Mouse (Mus musculus) ovary, adult 18-20 months (tissue): Measurements from ENCODE around the gene Olfml2b.

Source experiments
- DNase-seq: peaks from one replicate; pipeline ENCODE4 v3.0.0; 2022; ENCODE audit warnings: low spot score, mixed read lengths

Gene Olfml2b

DNA sequence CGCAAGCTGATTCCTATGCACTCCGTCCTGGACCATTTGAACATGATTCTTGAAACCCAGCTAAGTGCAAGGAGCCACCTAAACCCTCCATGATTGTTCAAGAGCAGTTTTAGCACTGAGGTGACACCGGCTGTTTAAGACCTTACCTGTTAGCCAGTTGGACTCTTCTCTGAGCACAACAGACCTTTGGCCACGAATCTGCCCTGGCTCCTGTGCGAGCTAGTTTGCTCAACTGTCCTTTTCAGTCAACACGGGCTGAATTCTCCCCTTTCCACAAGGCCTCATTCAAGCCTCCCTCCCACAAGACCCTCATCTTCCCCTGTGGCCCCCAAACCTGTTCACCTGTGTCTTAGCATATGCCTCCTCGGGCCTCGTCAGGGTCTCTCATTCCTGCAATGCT is 52.7 kb downstream of the Olfml2b start:
- DNase-seq = no peak

DNA sequence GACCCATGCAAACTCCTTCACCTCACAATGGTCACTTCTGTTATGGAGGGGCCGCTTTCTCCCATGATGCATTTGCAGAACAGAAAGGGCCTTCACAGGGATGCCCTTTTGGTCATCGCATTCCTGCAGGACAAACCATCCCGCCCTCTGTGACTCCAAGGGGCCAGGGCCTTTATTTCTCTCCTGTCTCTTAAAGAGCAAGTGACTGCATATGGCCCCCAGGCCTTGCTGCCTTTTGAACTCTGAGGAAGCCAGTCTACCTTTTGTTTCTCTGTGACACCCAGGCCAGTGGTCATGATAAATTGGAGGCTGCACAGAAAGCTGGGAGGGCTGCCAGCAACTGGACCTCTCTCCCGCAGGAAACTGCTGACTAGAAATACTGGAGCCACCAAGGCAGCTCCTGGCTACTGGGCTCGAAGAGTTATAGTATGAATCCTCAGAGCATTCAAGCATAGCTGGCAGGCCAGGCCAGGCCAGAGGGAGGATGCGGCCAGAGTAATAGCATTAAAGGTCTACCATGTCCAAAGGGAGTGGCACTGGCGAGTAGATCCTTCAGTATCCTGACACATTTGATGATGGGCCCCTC is 53.5 kb downstream of the Olfml2b start:
- no peak for DNase-seq

DNA sequence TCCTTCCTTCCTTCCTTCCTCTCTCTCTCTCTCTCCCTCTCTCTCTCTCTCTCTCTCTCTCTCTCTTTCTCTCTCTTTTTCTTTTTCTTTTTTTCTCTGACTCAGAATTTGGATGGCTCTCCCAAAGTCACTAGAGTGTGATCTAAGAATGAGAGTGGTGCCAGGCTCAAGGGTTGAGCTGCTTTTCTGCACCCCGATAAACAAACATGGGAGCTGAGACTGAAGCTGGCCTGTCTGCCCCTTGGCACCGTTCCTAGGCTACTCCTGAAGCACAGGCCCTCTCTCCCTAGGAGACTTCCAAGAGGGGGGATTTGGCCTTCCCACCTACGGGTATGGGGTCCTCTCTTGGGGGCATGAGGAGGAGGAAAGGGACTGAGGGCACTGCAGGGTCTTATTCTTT is 54.4 kb downstream of the Olfml2b start:
- DNase-seq = no peak

DNA sequence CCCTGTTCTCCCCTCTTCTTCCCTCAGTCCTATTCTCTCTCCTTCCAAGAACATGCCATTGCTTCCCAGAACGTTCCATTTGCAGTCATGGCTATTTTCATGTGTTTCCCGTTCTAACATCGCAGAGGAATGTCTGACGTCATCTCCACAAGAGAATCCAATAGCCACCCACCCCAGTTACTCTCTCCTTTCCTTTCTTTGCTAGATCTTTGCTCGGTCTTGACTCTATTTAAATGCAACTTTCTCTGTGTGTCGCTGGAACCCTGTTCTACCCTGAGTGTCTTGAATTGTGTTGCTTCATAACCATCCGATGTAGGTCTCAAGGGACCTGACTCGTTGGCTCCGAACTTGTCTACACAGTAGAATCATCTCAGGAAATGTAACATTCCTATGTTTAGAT is 55.2 kb downstream of the Olfml2b start:
- no peak for DNase-seq

DNA sequence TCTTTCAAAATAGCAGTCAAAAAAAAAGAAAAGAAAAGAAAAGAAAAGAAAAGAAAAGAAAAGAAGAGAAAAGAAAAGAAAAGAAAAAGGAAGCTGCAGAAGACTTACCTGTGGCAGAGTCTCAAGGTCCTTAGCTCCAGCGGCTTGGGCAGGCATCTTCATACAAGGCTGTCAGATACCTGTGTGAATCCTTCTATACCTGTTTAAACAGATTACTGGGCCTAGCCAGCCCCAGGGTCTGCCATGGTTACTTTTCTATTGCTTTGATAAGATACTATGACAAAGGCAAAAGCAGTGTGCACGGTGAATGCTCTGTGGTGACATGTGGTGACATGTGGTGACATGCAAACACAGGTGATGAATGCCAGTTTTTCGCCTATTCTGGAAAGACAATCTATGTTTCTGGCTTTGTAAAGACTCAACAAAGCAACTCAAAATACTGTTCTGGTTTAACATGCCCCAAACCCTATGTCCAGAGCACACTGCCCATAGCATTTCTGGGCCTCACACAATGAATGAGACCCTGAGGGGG is 56.2 kb downstream of the Olfml2b start:
- no peak for DNase-seq

DNA sequence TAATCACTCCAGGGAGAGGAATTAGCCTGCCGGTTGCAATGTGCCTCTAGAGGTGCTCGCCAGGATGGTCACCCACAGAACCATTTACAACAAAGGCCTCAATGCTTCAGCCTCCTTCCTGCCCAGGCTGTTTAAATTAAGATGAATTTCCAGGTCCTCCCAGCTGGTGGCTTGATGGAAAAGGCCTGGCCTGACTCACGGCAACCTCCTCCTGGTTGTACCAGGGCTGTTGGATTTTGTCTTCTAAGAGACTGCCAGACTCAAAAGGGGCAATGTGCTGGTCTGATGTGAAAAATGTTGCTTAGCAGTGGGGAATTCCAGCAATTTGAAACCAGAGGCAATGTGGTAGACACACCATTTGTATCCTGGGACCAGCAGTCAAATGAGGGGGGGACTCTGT is 56.8 kb downstream of the Olfml2b start:
- no peak for DNase-seq

DNA sequence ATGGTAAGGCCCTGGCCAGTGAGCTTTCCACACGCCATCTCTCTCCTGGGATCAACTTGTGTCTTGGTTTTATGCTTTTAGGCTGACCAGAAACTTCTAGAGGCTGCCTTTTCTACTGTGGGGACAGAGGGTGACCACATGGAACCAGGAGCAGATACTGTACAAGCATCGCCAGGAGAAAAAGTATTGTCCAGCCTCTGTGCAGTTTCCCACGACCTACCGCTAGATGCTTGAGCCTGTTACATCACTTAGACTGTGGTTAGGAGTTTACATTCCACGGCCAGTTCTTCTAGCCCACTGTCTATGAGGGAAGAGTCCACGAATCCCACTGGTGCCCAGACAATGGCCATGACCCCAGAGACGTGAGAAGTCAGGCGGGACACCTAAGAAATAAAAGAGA is 57.2 kb downstream of the Olfml2b start:
- DNase-seq = no peak

DNA sequence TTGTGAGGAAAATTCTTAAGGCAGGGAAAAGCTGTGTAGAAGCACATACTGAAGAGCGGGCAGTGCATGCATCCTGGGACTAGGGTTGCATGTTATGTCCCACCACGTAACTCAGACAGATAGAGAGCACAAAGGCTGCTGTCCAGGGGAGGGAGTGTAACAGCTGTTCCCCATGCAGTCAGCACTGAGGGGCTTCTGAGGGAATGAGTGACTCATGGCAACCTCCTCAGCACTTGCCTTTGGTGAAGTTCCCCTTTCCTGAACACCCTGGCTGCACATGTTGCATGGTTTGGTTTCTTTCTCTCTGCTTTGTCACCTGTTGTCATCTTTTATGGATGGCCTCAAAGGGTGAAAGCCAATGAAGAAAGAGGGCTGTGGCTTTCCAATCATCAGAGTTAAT is 57.9 kb downstream of the Olfml2b start:
- no peak for DNase-seq

DNA sequence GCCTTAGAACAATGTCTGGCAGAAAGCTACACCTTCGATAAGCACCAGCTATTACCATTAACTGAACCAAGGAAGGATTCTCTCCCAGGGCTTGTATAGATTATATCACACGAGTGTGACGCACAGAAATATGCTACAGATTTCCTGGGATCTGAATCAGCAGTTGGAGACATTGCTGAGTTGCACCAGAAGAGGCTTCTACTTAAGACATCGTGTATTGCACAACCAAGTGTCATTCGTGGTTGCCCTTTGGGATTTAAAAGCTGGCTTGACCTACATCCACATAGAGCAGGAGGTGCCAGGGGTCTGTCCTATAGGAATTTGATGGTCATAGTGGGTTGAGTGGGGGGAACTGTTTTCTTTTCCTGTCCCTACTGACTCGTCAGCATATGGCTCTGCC is 58.6 kb downstream of the Olfml2b start:
- no peak for DNase-seq

DNA sequence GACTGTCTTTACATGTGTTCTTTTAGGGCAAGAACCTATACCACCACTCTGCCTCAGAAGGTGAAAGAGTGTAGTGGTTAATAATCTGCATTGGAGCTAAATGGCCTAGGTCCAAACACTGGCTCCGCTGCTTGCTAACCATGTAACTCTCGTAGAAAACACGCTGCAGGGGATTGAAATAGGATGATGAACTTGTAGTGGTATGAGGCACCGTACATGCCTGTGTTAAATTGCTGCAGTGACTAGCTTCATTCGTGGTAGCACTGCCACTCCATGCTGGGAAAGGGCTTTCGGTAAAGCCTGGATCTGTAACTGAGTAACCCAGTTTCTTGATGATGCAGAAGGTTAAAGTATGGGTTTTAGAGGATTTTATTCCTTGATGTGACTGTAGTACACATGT is 59.8 kb downstream of the Olfml2b start:
- no peak for DNase-seq

DNA sequence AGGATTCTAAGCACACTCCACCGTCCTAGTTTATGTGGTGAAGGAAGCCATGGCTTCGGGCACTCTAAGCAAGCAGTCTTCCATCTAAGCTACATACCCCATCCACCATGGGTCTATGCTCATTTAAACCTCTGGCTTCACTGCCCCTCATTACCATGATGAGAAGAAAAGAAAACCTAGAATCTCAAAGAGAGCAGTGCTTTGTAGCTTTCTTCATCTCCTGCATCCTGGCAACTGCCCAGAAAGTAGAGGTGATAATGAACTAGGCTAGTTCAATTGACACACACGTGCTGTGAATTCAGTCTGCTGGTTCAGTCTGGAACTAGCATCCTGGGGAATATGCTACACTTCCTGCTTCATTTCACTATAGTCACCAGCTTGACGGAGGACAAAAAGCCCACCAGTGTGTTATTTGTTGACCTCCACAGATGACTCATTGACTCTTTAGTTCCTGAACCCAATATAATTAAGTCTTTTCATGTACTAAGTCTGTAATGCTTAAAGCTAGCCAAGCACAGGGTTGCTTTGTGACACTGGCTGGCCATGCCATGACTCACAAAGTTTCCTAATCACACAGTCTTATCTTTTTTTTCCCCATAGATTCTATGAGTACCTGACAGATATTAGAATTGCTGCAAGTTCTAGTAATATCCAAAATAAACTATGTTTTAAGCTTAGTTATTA is 60.7 kb downstream of the Olfml2b start:
- DNase-seq = no peak

DNA sequence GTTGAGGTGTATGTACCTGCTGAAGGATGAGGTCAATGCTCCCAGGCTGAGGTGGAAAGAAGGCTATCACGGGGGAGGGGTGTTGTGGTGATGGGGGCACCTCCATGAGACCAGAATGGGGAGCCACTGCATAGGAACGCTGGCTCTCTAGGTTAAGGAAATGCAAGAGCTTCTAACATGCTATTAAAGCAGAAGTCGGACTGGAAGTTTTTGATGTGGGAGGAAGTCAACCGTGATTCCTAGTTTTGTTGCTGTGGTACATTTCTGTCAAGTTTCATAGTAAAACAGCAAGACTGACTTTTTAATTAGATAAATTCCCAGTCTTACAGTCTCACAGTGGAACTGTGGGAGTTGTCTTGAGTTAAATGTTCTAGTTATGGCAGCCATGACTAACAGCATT is 61.7 kb downstream of the Olfml2b start:
- DNase-seq = no peak

DNA sequence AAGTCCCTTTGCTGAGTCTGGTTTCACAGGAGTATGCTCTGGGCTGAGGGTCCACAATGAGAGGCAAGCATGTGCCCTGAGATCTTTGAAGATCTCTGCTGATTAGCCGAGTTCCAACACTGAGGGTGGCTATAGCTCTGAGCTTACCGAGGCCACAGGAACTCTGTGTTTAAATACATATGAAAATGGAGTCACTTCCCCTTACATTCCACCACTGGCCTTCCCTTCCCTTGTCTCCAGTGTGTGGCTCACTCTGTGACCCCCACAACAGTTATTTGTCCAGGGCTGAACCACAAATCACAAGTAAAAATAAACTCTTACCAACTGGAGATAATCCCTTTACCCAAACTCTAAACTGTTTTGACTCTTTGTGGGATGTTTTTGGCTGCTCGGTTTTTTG is 64.7 kb downstream of the Olfml2b start:
- DNase-seq = no peak

DNA sequence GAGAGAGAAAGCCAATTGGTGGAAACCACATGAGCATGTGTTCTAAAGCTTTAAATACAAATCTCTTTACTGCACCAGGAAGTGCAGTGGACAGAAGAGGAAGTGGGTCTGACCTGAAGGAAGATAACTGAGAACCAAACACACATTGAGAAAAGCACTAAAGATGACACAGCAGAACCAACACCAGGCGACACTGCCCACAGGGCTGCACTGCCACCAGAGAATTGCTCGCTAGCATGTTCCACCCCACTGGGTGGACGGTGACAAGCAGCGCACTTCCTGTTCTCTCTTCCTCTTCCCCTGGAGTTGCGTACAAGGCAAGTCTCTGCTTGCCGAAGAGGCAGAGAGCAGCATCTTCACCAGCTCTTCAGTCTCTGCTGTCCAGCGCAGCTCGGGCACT is 65.1 kb downstream of the Olfml2b start:
- no peak for DNase-seq

DNA sequence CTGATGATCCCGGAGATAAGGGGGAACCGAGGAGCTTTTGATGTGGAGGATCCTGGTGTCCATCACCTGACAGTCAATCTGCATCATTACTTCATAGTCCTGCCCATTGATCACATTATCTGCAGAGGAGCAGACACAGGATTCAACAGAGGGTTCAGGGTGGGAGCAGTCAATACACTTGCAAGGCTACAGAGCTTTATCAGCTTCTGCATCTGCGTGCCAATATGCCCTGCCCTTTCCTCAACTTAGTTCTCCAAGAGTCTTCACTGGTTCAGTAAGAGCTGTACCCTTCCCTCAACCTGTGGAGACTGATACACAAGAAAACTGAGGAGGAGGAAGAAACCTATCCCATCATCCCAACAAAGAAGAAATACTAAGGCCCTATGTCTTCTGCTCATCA is 65.6 kb downstream of the Olfml2b start:
- DNase-seq = no peak

DNA sequence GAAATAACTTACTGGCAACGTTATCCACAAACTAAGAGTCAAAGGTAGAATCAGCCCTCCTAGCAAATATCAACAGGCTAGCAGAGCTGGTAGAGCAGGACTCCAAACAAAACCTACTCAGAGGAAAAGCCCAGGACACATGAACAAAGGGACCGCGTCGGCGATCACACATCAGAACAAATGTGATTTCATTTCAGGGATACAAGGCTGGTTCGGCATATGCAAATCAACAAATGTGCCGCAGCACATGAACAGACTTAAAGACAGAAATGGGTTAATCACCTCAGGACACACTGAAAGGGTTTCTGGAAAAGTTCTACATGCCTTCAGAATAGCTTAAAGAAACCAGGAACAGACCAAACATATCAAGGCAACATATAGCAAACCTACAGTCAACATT is 67.4 kb downstream of the Olfml2b start:
- no peak for DNase-seq

DNA sequence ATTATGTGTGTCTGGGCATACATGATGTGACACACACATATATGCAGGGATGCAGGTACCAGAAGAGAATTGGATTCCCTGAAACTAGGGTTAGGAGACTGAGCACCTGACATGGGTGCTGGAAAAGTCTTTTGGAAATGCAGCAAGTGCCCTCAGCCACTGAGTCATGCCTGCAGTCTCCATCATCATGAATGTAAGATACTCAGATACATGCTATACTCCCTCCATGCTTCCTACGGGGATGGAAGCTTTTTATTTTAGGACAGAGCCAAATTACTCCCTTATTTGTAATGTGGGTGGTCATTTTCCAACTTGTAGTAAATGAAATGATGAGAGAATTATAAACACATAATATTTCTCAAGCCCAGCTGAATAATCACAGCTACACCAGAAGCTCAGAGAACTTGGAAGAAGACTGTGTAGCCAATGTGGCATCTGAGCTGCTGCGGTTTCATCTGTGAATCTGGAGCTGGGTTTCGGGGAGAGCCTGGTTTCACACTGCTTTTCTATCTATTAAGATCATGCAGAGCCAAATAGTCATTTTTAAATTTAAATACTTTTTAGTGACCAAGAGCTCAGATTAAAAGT is 73.0 kb downstream of the Olfml2b start:
- DNase-seq = no peak

DNA sequence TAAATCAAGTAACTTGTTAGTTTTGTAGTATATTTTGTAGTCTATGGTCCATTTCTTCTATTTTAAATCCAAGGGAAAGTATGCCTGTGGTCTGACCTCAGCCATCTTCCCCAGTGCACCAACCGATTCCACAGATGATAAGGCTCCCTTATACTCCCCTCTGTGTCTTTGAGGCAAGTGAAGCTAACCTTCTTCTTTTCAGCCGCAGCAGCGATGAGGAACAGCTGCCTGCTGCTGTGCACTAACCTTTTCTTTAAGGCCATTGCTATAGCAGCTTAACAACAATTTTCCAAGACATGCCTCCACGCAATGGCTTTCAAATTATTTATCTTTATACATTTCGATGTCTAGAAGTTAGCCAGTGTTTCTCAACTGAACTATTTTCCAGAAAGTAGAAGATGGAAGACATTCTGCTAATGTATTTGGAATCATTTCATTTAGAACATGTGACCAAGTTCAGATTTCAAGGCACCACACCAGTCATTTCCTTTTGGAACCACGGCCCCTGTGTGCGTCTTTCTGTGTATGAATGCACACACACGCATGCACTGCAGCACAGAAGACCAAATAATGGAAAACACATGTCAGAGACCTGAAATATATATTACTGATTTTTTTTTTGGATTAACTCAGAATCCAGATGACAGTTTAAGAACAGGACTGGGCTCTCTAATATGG is 73.9 kb downstream of the Olfml2b start:
- no peak for DNase-seq

DNA sequence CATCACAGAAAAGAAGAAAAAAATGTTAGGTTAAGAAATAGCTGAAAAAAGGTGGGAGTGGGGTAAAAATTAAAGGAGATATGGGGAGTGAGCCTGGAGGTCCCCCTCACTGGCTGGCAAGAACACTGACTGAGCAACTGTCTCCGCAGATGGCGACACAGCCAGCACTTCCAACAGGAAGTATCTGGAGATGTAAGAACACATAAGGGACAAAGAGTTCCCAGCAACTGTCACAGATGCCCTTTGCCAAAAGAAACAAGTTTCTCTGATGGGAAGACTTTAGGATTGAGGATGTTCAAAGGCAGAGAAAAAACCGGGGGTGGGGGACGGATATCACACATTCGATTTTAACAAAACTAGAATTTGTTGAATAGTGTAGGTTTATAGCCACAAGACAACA is 77.2 kb downstream of the Olfml2b start:
- DNase-seq = no peak

DNA sequence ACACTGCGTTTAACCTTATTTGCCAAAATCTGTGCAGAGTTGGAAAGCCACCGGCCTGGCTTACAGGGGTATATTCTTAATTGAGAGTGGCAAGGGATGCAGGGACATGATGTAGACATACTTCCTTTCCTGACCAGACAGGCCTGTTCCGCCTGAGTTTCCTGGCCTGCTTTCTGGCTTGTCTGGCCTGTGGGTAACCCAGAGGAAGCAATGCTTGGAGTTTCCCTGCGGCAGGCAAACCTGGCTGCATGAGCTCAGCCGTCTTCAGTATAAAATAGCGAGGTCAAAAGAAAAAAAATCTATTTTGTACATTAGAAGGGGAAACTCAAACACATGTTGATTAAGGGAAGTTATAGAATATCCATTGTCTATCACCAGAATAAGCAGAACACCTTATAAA is 84.2 kb downstream of the Olfml2b start:
- no peak for DNase-seq

DNA sequence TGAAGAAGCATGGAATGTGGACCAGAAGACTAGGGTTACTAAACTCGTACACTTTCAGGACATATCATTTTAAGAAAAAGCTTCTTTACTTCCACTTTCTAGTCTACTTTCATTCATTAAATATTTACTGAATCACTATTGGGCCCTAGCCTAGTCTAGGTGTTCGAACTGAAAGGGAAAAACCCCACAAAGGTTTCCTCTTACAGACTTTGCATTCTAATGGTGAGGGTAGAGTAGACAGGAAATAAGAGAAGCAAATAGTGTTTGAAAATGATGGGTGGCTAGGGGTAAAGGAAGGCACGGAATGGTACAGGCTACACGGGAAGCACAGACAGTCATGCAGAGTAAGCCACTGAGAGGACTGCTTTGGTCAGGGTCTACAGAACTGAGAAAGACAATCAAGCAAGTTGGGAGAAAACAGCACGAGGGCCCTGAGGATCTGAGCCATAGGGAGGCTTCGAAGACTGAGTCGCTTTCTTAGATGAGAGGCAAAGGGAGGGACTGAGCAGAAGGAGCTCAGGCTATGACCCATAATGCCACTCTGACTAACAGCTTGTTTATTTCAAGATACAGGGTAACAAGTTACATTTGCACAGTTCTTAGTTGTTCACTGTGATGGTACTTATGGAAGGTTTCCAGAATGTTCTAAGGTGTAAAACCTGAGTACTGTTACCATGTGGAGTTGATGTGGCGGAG is 85.1 kb downstream of the Olfml2b start:
- no peak for DNase-seq

DNA sequence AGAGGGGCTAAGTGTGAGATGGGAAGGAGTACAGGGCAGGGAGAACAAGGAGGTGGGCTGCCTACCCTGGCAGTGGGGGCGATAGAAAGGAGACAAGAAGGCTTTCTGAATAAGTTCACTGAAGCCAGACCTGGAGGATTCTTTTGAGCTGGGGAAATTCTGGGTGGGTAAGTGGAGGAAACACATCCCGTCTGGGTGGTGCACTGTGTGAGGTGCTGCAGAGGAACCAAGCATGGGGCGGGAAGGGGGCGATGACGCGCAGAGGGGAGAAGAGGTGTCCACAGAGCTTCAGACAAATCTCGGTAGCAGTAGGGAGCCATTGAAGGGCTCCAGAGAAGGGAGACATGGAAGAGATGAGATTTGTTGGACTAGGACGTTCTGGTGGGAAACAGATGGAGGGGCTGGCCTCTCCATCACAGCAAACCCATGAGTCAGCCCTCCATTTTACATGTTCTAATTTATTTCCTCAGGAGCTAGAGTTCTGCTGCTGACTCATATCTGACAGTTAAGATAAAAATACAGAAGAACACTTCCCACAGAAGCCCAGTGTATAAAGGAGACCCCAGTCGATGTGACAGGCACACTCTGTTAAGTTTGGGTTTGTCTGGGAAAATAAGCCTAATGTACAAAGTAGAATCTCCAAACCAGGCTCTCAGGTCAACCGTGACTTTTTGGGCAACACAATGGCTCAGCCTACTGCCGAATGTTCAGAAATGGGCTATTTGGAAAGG is 87.7 kb downstream of the Olfml2b start:
- no peak for DNase-seq
